Mouse (Mus musculus) kidney, postnatal 10 days (tissue): ENCODE data around the gene Naip2.

ENCODE experiments used
- DNase-seq: peaks from one replicate; pipeline ENCODE4 v3.0.0; 2021; ENCODE audit warnings: mixed read lengths

Naip2 gene

DNA sequence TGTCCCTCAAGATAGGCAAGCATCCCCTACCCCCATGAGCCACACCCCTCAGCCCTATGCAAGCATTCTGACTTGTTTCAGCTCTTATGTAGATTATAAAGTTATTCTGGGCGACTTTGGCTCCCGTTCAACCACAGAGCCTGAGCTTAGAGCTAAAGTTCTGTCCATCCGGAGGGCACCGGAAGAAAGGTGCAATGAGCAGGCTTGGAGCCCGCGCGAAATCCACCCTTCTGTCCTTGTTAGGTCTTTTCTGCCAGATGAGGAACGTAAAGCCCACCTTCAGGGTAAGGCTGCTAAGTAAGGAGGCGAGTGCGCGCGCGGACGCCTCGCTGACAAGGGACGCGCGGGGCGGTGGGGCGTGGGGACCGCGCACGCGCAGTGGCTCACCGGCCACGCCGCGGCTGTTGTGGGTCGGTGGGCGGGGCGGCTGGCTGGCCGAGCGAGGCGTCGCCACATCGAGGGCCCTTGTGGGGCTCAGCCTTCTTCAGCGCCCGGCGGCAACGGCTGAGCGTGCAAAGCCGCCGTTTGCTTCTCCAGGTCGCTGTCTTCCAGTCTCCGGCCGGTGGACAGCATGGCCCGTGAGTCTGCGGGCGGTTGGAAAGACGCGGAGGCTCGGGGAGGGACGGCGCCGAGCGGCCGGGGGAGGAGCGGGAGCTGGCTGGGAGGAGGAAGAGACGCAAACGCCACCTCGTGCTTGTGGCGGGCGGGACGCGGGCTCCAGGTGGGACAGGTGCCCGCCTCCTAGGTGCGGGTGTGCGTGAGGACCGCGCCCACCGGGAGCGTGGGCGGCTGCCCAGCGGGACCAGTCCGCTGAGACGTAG, 94.0 kb downstream of the Naip2 start, which contains the start of gene Serf1:
Gene Serf1 (plus strand): TSS at position 361 of the 821 bp plus-strand sequence.
- DNase-seq: peak; percentile 92

DNA sequence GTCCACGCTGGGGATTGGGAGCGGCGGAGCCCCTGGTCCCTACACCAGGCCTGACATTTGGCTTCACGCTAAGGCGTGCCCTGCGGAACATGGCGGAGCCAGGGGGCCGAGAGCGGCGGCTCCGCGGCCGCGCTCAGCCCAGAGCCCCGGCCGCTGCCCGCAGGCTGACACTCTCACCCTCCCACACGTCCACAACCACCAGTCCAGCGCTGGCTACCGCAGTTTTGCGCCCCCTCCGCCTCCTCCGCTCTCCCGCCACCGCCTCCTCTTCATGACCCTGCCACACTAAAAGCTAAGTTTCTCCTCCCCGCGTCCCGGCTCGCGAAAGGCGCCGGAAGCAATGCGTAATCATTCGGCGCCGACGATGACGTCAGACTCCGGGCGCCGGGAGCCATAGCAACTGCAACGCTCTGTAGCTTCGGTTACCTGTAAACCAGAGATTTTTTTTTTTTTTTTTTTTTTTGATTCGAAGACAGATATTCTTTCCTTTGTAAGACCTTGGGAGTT, 98.1 kb downstream of the Naip2 start, which contains the start of gene Bdp1:
Gene Bdp1 (minus strand): TSS at position 323 of the 507 bp plus-strand sequence.
- DNase-seq: peak; percentile 97

DNA sequence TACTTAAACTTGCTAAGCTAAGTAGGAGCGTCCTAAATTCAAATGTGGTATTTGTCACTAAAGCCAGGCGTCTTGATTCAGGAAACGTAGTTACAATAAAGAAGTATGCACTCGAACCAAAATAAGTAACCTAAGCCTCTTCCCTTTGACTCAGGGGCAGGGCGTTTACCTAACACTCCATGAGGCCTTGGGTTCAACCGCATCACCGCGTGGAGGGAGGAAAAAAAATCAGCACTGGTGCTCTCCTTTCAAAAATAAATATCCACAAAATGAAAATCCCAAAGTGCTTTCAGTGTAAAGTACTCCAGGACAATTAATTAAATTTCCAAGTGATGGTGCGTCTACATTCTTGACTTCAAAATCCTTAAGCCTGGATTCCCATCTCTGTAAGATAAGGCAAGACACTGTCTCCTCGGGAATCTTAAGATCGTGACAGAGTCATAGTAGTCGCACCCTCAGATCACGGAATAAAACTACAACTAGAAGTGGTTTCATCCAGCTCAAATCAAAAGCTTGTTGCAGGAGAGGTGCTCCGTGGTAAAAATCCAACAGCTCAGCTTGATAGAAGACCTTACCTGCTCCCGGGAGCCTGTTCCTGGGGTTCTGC, 98.7 kb downstream of the Naip2 start:
- no peak for DNase-seq

DNA sequence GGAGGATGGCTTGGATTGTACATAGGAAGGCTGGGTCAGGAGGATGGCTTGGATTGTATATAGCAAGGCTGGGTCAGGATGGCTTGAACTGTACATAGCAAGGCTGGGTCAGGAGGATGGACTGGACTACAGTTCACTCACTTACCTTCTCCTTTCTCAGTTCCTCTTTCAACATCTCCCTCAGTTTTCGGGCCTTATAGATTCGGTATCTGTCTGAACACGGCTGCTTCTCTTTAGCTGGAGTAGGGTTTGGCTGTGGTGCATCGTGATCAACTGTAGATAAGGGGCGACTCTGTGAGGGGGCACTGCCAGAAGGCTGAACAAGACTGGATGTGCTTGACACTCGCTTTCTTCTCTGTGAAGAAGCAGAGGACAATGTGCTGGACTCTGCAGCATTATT, 103.1 kb downstream of the Naip2 start:
- DNase-seq: no peak
